Mouse (Mus musculus): ENCODE data around the gene Fxyd7. TPM values are rescaled to one million over a fixed set of nuclear protein-coding genes. Genes with fewer than 3 reads are reported as not detected.

Gene Fxyd7
- polyA plus RNA-seq, 1 experiment, result not detected

DNA sequence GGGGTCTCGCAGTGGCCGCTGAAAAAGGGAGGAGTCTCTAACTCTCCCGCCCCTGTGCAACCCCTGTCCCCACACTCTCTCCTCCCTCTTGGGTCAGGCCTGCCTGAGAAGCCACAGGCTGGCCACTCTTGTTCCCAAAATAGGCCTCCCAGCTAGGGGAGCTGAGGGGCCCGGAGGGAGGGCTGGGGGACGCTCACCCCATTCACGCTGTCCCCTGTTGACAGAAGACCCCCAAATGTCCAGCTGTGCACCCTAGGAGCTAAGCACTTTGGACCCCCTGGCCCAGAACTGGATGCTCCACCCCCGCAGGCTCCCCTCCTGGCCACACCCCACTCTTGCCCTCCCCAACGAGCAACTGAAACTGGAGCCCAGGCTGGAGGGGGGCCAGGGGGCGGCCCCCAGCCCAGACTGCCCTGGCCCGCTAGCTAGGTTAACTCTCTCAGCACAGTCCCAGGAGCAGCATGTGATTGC, 4.1 kb upstream of the Fxyd7 start:
- Histone ChIP-seq H3K4me1 (ENCODE audit: control insufficient read depth) (no peaks in the 10 kb centered on the region; the same call in 1 of the 2 replicates), H3K4me3 (replicated peaks) (peak overlapping the region; percentile 20), H3K27me3 (ENCODE audit: control insufficient read depth) (peaks cover 32% of the 10 kb centered on the region), H3K9me3 (ENCODE audit: control insufficient read depth, low read length) (no peaks in the 10 kb centered on the region), H3K36me3 (ENCODE audit: control insufficient read depth) (no peaks in the 10 kb centered on the region)
- no peak for TF ChIP-seq TAL1 (IDR thresholded peaks at IDR 0.05; ENCODE audit: low read length)

- no peaks in the 10 kb centered on the region for H3K9me3 ChIP-seq (ENCODE audit: control insufficient read depth, low read length)
- no peak for TF ChIP-seq TAL1 (IDR thresholded peaks at IDR 0.05; ENCODE audit: low read length)
- TF ChIP-seq GATA1 (IDR thresholded peaks at IDR 0.05; ENCODE audit: low read length), result no peak
- H3K4me1 ChIP-seq (ENCODE audit: control insufficient read depth), result no peaks in the 10 kb centered on the region; the same call in 1 of the 2 replicates
- peaks cover 37% of the 10 kb centered on the region for H3K27me3 ChIP-seq (ENCODE audit: control insufficient read depth)
- no peaks in the 10 kb centered on the region for H3K36me3 ChIP-seq (ENCODE audit: control insufficient read depth)
- peak overlapping the region; percentile 26 for H3K4me3 ChIP-seq (replicated peaks)
Observed at GRCm38 (mm10) chr7:31054661-31055320, 3.5 kb upstream of the Fxyd7 start.

- no peaks in the 10 kb centered on the region; the same call in 1 of the 2 replicates for H3K4me1 ChIP-seq (ENCODE audit: control insufficient read depth)
- H3K36me3 ChIP-seq (ENCODE audit: control insufficient read depth), result no peaks in the 10 kb centered on the region
- no peak overlapping the region for H3K4me3 ChIP-seq (replicated peaks)
- no peaks in the 10 kb centered on the region for H3K9me3 ChIP-seq (ENCODE audit: control insufficient read depth, low read length)
- H3K27me3 ChIP-seq (ENCODE audit: control insufficient read depth), result peaks cover 44% of the 10 kb centered on the region
- TF ChIP-seq GATA1 (IDR thresholded peaks at IDR 0.05; ENCODE audit: low read length), result no peak
- no peak for TF ChIP-seq TAL1 (IDR thresholded peaks at IDR 0.05; ENCODE audit: low read length)
Observed at GRCm38 (mm10) chr7:31053882-31054447, 2.7 kb upstream of the Fxyd7 start.

GRCm38 (mm10) chr7:31052636-31053434, 1.6 kb upstream of the Fxyd7 start:
- Histone ChIP-seq H3K4me1 (ENCODE audit: control insufficient read depth) (no peaks in the 10 kb centered on the region; the same call in 1 of the 2 replicates), H3K9me3 (ENCODE audit: control insufficient read depth, low read length) (no peaks in the 10 kb centered on the region), H3K36me3 (ENCODE audit: control insufficient read depth) (no peaks in the 10 kb centered on the region), H3K27me3 (ENCODE audit: control insufficient read depth) (peaks cover 44% of the 10 kb centered on the region), H3K4me3 (replicated peaks) (no peak overlapping the region)
- TF ChIP-seq TAL1 (IDR thresholded peaks at IDR 0.05; ENCODE audit: low read length) (no peak), GATA1 (IDR thresholded peaks at IDR 0.05; ENCODE audit: low read length) (no peak)

DNA sequence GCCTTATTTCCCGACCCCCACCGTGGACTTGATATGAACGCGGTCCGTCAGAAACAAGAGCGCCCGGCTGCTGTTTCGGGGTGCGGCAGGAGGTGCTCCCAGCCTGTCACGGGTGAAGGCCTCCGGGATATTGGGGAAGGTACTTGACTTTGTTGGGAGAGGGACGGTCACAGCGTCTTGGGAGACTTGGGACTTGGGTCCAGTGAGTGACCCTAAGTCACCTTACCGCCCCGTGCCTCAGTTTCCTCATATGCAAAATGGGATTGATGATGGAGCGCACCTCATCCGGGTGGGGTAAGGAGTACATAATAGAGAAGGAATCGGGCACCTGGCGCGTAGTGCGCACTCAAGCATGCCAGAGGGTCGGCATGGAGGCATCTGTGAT, 976 bp upstream of the Fxyd7 start:
- no peaks in the 10 kb centered on the region; the same call in 1 of the 2 replicates for H3K4me1 ChIP-seq (ENCODE audit: control insufficient read depth)
- TF ChIP-seq GATA1 (IDR thresholded peaks at IDR 0.05; ENCODE audit: low read length) (no peak), TAL1 (IDR thresholded peaks at IDR 0.05; ENCODE audit: low read length) (no peak)
- H3K27me3 ChIP-seq (ENCODE audit: control insufficient read depth), result peaks cover 44% of the 10 kb centered on the region
- no peaks in the 10 kb centered on the region for H3K9me3 ChIP-seq (ENCODE audit: control insufficient read depth, low read length)
- H3K36me3 ChIP-seq (ENCODE audit: control insufficient read depth), result no peaks in the 10 kb centered on the region
- no peak overlapping the region for H3K4me3 ChIP-seq (replicated peaks)

DNA sequence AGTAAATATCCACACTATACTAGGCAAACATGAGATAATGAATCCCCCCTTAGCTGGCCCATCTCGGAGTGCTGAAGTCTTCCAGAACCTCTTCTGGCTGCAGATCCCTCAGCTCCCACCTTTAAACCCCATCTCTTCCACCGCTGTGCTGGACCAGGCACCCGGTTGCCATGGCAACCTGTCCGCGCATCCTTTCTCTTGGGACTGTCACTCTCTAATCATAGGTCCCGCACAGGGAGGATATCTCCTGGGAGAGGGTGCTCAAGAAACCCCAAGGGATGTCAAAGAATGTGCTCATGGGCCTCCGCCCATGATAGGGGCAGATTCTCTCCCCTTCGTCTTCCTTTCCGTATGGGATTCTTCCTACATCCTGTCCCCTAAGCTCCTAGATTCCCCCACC, 346 bp downstream of the Fxyd7 start:
- Histone ChIP-seq H3K4me1 (ENCODE audit: control insufficient read depth) (no peaks in the 10 kb centered on the region; the same call in 1 of the 2 replicates), H3K36me3 (ENCODE audit: control insufficient read depth) (no peaks in the 10 kb centered on the region)

DNA sequence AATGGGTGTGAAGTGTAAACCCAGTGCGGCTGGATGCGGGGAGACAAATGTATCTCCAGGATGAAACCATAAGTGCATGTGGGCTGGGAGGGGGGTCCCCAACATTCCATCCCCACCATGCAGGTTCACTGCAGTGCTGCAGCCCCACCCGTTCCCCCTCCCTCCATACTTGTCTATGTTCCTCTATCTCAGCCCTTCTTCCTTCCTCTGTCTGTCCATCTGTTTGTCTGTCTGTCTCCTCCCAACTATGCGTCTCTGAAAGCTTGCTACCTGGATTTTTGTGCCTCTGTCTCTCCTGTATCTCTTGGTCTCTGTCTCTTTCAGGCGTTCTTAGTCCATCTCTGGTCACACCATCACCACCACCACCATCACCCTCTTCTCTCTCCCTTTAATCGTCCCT, 780 bp downstream of the Fxyd7 start:
- TF ChIP-seq GATA1 (IDR thresholded peaks at IDR 0.05; ENCODE audit: low read length) (no peak), TAL1 (IDR thresholded peaks at IDR 0.05; ENCODE audit: low read length) (no peak)
- peaks cover 44% of the 10 kb centered on the region for H3K27me3 ChIP-seq (ENCODE audit: control insufficient read depth)
- no peaks in the 10 kb centered on the region for H3K36me3 ChIP-seq (ENCODE audit: control insufficient read depth)
- no peaks in the 10 kb centered on the region; the same call in 1 of the 2 replicates for H3K4me1 ChIP-seq (ENCODE audit: control insufficient read depth)
- no peaks in the 10 kb centered on the region for H3K9me3 ChIP-seq (ENCODE audit: control insufficient read depth, low read length)
- no peak overlapping the region for H3K4me3 ChIP-seq (replicated peaks)

More for the DNA sequence above, 346 bp downstream of the Fxyd7 start:
- Histone ChIP-seq H3K27me3 (ENCODE audit: control insufficient read depth) (peaks cover 44% of the 10 kb centered on the region), H3K4me3 (replicated peaks) (no peak overlapping the region), H3K9me3 (ENCODE audit: control insufficient read depth, low read length) (no peaks in the 10 kb centered on the region)
- no peak for TF ChIP-seq TAL1 (IDR thresholded peaks at IDR 0.05; ENCODE audit: low read length)
- TF ChIP-seq GATA1 (IDR thresholded peaks at IDR 0.05; ENCODE audit: low read length), result no peak

DNA sequence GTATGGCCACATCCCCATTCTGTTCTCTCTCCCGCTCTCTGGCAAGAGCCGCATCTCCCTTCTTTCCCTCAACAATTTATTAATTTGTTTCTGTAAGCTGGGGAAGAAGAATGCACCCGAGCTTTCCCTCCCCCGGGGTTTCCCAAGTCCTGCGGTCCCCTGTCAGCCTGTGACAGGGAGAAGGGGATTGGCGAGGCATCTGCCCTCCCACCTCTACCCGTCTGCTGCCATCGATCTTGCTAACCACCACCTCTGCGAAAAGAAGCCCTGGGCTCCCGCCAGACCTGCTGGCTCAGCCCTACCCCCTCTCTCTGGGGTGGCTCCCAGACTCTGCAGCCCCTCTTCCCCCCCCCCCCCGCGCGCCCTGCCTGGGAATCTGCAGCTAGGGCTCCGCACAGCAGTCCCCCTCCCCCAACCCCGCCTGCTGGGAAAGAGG, 1.4 kb downstream of the Fxyd7 start:
- TF ChIP-seq GATA1 (IDR thresholded peaks at IDR 0.05; ENCODE audit: low read length) (no peak), TAL1 (IDR thresholded peaks at IDR 0.05; ENCODE audit: low read length) (no peak)
- H3K9me3 ChIP-seq (ENCODE audit: control insufficient read depth, low read length), result no peaks in the 10 kb centered on the region
- no peaks in the 10 kb centered on the region for H3K36me3 ChIP-seq (ENCODE audit: control insufficient read depth)
- no peak overlapping the region for H3K4me3 ChIP-seq (replicated peaks)
- peaks cover 44% of the 10 kb centered on the region for H3K27me3 ChIP-seq (ENCODE audit: control insufficient read depth)
- no peaks in the 10 kb centered on the region; the same call in 1 of the 2 replicates for H3K4me1 ChIP-seq (ENCODE audit: control insufficient read depth)
